Mouse (Mus musculus) limb, embryonic 11.5 days (tissue): ENCODE data around the gene Umodl1. TPM values are rescaled to one million over a fixed set of nuclear protein-coding genes. Genes with fewer than 3 reads are reported as not detected.
A peak's percentile ranks its signal among the peaks of the same experiment; 100 is the strongest.

Source experiments
- ATAC-seq: fragments of 200-750 bp; cut with Nextera tagmentation; 2 replicates; pipeline ENCODE4 v1.8.0; 2017; ENCODE audit warnings: low read depth; ENCODE audit not compliant: insufficient number of reproducible peaks, low FRiP score, low TSS enrichment
- DNase-seq: peaks from one replicate; pipeline ENCODE4 v3.0.0-alpha.2; 2015; ENCODE audit warnings: low spot score
- H3K27ac ChIP-seq: fragments of 300-500 bp; sonication (generic); replicated peaks from 2 replicates; pipeline ENCODE4 v1.5.1; 2014; ENCODE audit warnings: low read depth, mild to moderate bottlenecking, low read length
- H3K27me3 ChIP-seq: fragments of 300-500 bp; sonication (generic); 2 replicates; pipeline ENCODE4 v1.6.1; 2014; ENCODE audit warnings: mild to moderate bottlenecking, low read length, mixed read lengths; ENCODE audit not compliant: control insufficient read depth, insufficient read depth
- H3K36me3 ChIP-seq: fragments of 300-500 bp; sonication (generic); 2 replicates; pipeline ENCODE4 v1.6.1; 2014; ENCODE audit warnings: mild to moderate bottlenecking, low read length, moderate library complexity, mixed read lengths; ENCODE audit not compliant: control insufficient read depth, insufficient read depth
- H3K4me1 ChIP-seq: fragments of 300-500 bp; sonication (generic); 2 replicates; pipeline ENCODE4 v1.6.1; 2014; ENCODE audit warnings: low read length, mixed read lengths; ENCODE audit not compliant: control insufficient read depth, insufficient read depth
- H3K4me2 ChIP-seq: fragments of 300-500 bp; sonication (generic); 2 replicates; pipeline ENCODE4 v1.6.1; 2014; ENCODE audit warnings: low read depth, mild to moderate bottlenecking, moderate library complexity; ENCODE audit not compliant: severe bottlenecking
- H3K4me3 ChIP-seq: fragments of 300-500 bp; sonication (generic); 2 replicates; pipeline ENCODE4 v1.5.1; 2014; ENCODE audit warnings: low read depth, low read length
- H3K9ac ChIP-seq: fragments of 300-500 bp; sonication (generic); 2 replicates; pipeline ENCODE4 v1.6.1; 2014; ENCODE audit warnings: mild to moderate bottlenecking, low read length
- H3K9me3 ChIP-seq: fragments of 300-500 bp; sonication (generic); 2 replicates; pipeline ENCODE4 v1.6.1; 2016; ENCODE audit warnings: low read length; ENCODE audit not compliant: control insufficient read depth
- WGBS: fragments of 180-500 bp; shearing (Covaris S2); extraction: QIAGEN DNeasy Blood & Tissue Kit; methylation state at CpG from one replicate; pipeline ENCODE4 v1.1.7; 2014; 5-methylcytosine and 5-hydroxymethylcytosine counted together
- polyA plus RNA-seq: library from polyadenylated mRNA; unstranded; fragments of >200 nt; fragmentation: Nextera tagmentation; extraction: Ambion mirVana; gene quantifications from 2 replicates; pipeline ENCODE4 v1.2.1, GENCODE M21; 2014

The Umodl1 gene
- polyA plus RNA-seq, 1 experiment from 2014 or later, result not detected

DNA sequence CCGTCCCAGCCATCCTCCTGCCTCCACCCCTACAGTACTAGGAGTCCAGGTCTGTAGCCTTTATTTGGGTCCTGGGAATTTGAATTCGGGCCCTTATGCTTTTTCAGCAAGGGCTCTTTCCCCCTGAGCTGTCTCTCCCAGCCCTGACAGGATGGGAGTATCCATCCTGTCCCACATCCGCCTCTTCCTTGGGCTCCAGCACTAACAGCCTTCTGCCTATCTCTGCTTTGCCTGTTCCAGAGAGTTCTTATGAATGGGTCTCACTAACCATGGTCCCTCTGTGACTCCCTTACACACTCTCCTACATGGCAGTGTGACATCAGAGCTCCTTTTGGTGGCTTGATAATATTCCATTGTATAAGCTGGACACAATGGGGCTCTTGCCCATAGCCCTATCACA, 52.9 kb downstream of the Umodl1 start:
- no peaks in the 10 kb centered on the region for H3K9me3 ChIP-seq
- no peaks in the 10 kb centered on the region for H3K36me3 ChIP-seq
- H3K4me2 ChIP-seq, result no peak overlapping the region
- H3K4me1 ChIP-seq, result no peaks in the 10 kb centered on the region
- H3K27ac ChIP-seq, result no peak overlapping the region
- no peak for ATAC-seq
- no peaks in the 10 kb centered on the region for H3K27me3 ChIP-seq
- WGBS, result 86% methylated on average over 3 of the region's 3 CpGs
- H3K9ac ChIP-seq, result no peak overlapping the region
- no peak overlapping the region for H3K4me3 ChIP-seq
- DNase-seq, result no peak

DNA sequence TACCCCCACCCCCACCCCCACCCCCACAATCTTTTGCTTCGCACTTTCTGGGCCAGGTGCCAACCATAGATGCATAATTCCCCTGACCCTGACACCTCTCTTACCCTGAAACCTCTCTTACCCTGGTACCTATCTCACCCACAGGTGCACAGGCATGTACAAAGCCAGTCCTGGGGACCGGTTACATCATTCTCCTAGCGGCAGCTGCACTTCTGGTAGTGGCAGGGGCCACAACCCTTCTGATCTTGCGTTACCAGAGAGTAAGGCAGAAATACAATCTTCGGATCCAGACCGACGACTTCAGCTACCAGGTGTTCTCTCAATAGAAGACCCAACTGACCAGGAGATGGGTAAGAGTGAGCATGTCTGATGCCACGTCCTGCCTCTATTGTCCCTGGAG, 54.0 kb downstream of the Umodl1 start:
- no peak overlapping the region for H3K27ac ChIP-seq
- no peak overlapping the region for H3K4me3 ChIP-seq
- no peaks in the 10 kb centered on the region for H3K9me3 ChIP-seq
- no peak overlapping the region for H3K9ac ChIP-seq
- DNase-seq (no peak), ATAC-seq (no peak)
- no peaks in the 10 kb centered on the region for H3K36me3 ChIP-seq
- no peaks in the 10 kb centered on the region for H3K4me1 ChIP-seq
- no peak overlapping the region for H3K4me2 ChIP-seq
- no peaks in the 10 kb centered on the region for H3K27me3 ChIP-seq
- WGBS, result 82% methylated on average over 8 of the region's 8 CpGs

DNA sequence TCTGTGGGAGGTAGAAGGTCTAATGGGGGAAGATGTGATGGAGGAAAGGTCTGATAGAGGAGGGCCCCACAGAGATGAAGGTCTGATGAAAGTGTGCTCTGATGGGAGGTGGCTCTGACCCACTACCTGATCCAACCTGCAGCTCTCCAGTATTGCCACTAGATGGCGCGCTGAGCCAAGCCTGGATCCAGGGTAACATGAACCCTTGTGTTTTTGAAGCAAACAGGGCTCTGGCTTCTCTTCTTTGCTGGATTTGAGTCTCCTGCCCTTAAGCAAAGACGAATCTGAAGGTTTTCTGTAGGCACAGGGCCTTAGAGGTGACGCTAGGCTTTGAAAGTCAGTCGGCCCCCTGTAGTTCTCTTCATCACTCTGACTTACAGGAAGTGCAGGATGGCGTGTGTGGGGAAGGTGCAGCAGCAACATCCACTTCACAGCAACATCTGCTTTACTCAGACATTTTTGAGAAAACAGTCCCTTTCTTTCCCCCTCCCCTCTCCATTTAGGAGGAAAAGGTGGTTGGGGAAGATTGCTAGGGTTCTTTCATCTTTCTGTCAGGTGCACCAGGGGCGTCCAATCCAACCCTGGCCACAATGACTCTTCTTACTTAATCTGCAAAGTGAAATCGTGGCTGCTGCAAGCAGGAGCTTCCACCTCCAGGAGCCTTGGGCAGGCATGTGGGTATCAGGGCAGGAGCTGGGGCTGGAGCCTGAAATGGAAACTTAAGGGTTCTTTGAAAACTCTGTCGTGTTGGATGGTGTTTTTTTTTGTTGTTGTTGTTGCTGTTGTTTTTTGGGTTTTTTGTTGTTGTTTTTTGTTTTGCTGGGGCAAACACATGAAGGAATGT, 57.3 kb downstream of the Umodl1 start:
- no peak overlapping the region for H3K4me3 ChIP-seq
- H3K27ac ChIP-seq, result no peak overlapping the region

DNA sequence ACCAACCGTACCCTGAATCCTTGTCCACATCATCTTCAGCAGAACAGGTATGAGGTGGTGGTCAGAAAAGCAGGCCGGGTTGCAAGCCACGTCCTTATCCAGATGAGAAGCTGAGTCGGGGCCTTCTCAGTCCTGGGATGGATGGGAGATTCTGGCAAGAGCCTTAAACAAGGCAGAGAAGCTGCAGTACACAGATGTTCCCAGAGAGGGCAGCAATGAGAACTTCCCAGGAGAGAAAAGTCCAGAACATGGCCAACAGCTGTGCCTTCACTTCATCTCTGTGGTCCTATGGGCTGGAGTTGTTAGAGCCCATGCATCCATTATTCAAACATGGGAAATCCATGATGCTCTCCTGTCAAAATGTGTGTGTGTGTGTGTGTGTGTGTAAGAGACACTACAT, 63.8 kb downstream of the Umodl1 start:
- DNase-seq (peak; percentile 83), ATAC-seq (no peak)

More for the DNA sequence above, 57.3 kb downstream of the Umodl1 start:
- H3K9ac ChIP-seq, result no peak overlapping the region
- no peaks in the 10 kb centered on the region for H3K36me3 ChIP-seq
- no peak overlapping the region for H3K4me2 ChIP-seq
- H3K27me3 ChIP-seq, result no peaks in the 10 kb centered on the region
- no peaks in the 10 kb centered on the region for H3K4me1 ChIP-seq
- ATAC-seq (no peak), DNase-seq (peak; percentile 87)
- 39% methylated on average over 9 of the region's 9 CpGs for WGBS
- H3K9me3 ChIP-seq, result no peaks in the 10 kb centered on the region

GRCm38 (mm10) chr17:31019505-31019904, 65.1 kb downstream of the Umodl1 start:
- 11% methylated on average over 2 of the region's 2 CpGs for WGBS
- H3K4me2 ChIP-seq, result no peak overlapping the region
- no peaks in the 10 kb centered on the region for H3K36me3 ChIP-seq
- ATAC-seq (no peak), DNase-seq (peak; percentile 79)
- H3K9ac ChIP-seq, result no peak overlapping the region
- H3K9me3 ChIP-seq, result no peaks in the 10 kb centered on the region
- H3K4me3 ChIP-seq, result no peak overlapping the region
- H3K27me3 ChIP-seq, result no peaks in the 10 kb centered on the region
- H3K4me1 ChIP-seq, result no peaks in the 10 kb centered on the region
- H3K27ac ChIP-seq, result no peak overlapping the region

More for the DNA sequence above, 63.8 kb downstream of the Umodl1 start:
- no peaks in the 10 kb centered on the region for H3K36me3 ChIP-seq
- no peaks in the 10 kb centered on the region for H3K27me3 ChIP-seq
- H3K9ac ChIP-seq, result no peak overlapping the region
- no peak overlapping the region for H3K4me3 ChIP-seq
- WGBS, result 69% methylated on average over 4 of the region's 4 CpGs
- no peak overlapping the region for H3K27ac ChIP-seq
- H3K4me2 ChIP-seq, result no peak overlapping the region
- H3K9me3 ChIP-seq, result no peaks in the 10 kb centered on the region
- no peaks in the 10 kb centered on the region for H3K4me1 ChIP-seq

- WGBS, result 92% methylated on average over 2 of the region's 2 CpGs
- Histone ChIP-seq H3K9ac (no peak overlapping the region), H3K4me3 (no peak overlapping the region), H3K4me1 (no peaks in the 10 kb centered on the region), H3K36me3 (no peaks in the 10 kb centered on the region), H3K27me3 (no peaks in the 10 kb centered on the region), H3K27ac (no peak overlapping the region), H3K9me3 (no peaks in the 10 kb centered on the region), H3K4me2 (no peak overlapping the region)
- ATAC-seq, result no peak
- no peak for DNase-seq
Observed at GRCm38 (mm10) chr17:31020078-31020477, 65.6 kb downstream of the Umodl1 start.

GRCm38 (mm10) chr17:31021276-31021675, 66.8 kb downstream of the Umodl1 start:
- DNase-seq, result no peak
- H3K27me3 ChIP-seq, result no peaks in the 10 kb centered on the region
- H3K27ac ChIP-seq, result no peak overlapping the region
- no peak overlapping the region for H3K4me2 ChIP-seq
- H3K4me3 ChIP-seq, result no peak overlapping the region
- no peak overlapping the region for H3K9ac ChIP-seq
- WGBS, result 80% methylated on average over 8 of the region's 8 CpGs
- H3K4me1 ChIP-seq, result no peaks in the 10 kb centered on the region
- no peak for ATAC-seq
- H3K9me3 ChIP-seq, result no peaks in the 10 kb centered on the region
- H3K36me3 ChIP-seq, result no peaks in the 10 kb centered on the region

- Histone ChIP-seq H3K9ac (no peak overlapping the region), H3K4me2 (no peak overlapping the region), H3K27ac (no peak overlapping the region), H3K27me3 (no peaks in the 10 kb centered on the region), H3K36me3 (no peaks in the 10 kb centered on the region), H3K9me3 (no peaks in the 10 kb centered on the region), H3K4me1 (no peaks in the 10 kb centered on the region), H3K4me3 (no peak overlapping the region)
- 61% methylated on average over 7 of the region's 7 CpGs for WGBS
- no peak for ATAC-seq
- DNase-seq, result no peak
Observed at GRCm38 (mm10) chr17:31024125-31024781, 69.8 kb downstream of the Umodl1 start.
